Mouse (Mus musculus) E14TG2a.4 (cell line): ENCODE results near the gene Fcgr1.

Experiments used
- H3K27me3 ChIP-seq: 2 replicates; pipeline ENCODE4 v1.6.1; 2014; ENCODE audit warnings: low read length, control low read depth; ENCODE audit not compliant: insufficient read depth
- H3K36me3 ChIP-seq: 2 replicates; pipeline ENCODE4 v1.6.1; 2014; ENCODE audit warnings: low read length, control low read depth; ENCODE audit not compliant: insufficient read depth
- H3K4me1 ChIP-seq: replicated peaks from 2 replicates; pipeline ENCODE4 v1.6.1; 2014; ENCODE audit warnings: low read depth, low read length, control low read depth
- H3K4me3 ChIP-seq: replicated peaks from 2 replicates; pipeline ENCODE4 v1.5.1; 2014; ENCODE audit warnings: mild to moderate bottlenecking, low read length
- H3K9me3 ChIP-seq: 2 replicates; pipeline ENCODE4 v1.6.1; 2014; ENCODE audit warnings: low read length, control low read depth
- CTCF ChIP-seq: conservative IDR thresholded peaks from 2 replicates; pipeline ENCODE4 v1.5.1; 2014; ENCODE audit warnings: low read length

Fcgr1 gene

GRCm38 (mm10) chr3:96234914-96235313, 58.9 kb downstream of the Fcgr1 start:
- Histone ChIP-seq H3K36me3 (peaks cover 26% of the 10 kb centered on the region; the same call in 1 of the 2 replicates), H3K9me3 (no peaks in the 10 kb centered on the region), H3K27me3 (no peaks in the 10 kb centered on the region), H3K4me3 (no peak overlapping the region), H3K4me1 (peaks cover 20% of the 10 kb centered on the region)
- TF ChIP-seq CTCF: no peak
